Mouse (Mus musculus) G1E (cell line): ENCODE results near the gene Ccdc163.

Experiments
- CTCF ChIP-seq: IDR thresholded peaks from 2 replicates; pipeline ENCODE4 v1.5.1; 2012; ENCODE audit warnings: low read depth, low read length, inconsistent platforms, mixed read lengths
- POLR2AphosphoS5 ChIP-seq: IDR thresholded peaks from 2 replicates; pipeline ENCODE4 v1.6.1; 2012; ENCODE audit warnings: low read depth, low read length, inconsistent platforms; ENCODE audit not compliant: insufficient replicate concordance
- TAL1 ChIP-seq: conservative IDR thresholded peaks from 2 replicates; pipeline ENCODE4 v1.6.1; 2012; ENCODE audit warnings: low read depth, low read length, inconsistent platforms, mixed read lengths

DNA sequence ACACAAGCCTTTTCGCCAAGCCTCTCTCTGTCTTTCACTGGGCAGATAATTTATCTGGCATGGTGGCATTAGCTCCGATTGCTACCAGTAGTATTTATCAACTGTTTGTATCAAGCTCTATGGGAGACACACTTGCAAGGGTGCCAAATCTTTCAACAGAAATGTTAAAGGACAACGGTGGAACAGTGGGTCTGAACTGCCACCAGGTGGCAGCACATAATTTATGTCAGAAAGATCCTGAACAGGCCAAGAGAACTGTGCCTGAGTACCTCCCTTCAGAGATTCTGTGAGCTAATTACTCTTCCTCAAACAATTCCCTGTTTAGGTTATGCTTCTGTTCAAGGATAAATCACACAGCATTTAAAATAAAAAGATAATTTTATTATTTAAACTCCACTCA is 11.1 kb downstream of the Ccdc163 start:
- TF ChIP-seq CTCF: peak; percentile 47
- TF ChIP-seq POLR2AphosphoS5: no peak
- TF ChIP-seq TAL1: no peak
